Mouse (Mus musculus) heart, adult 2 months (tissue): ENCODE results near the gene Apod.

ENCODE experiments used
- CTCF ChIP-seq: fragments of 200-600 bp; IDR thresholded peaks from 2 replicates; pipeline ENCODE4 v1.8.1; 2022; ENCODE audit warnings: antibody characterized with exemption, mild to moderate bottlenecking, moderate library complexity
- EP300 ChIP-seq: fragments of 200-500 bp; IDR thresholded peaks from 2 replicates; pipeline ENCODE4 v1.6.1; 2011; ENCODE audit warnings: low read depth, low read length, control low read depth; ENCODE audit not compliant: insufficient read depth
- POLR2A ChIP-seq: fragments of 200-500 bp; IDR thresholded peaks from 2 replicates; pipeline ENCODE4 v1.6.1; 2011; ENCODE audit warnings: mild to moderate bottlenecking, low read depth, low read length, control low read depth; ENCODE audit not compliant: insufficient read depth

- no peak for TF ChIP-seq CTCF
- no peak for TF ChIP-seq POLR2A
- no peak for TF ChIP-seq EP300
Observed at GRCm38 (mm10) chr16:31305199-31305919, 9.2 kb downstream of the Apod start.
